Mouse (Mus musculus) limb, embryonic 13.5 days (tissue): ENCODE measurements at regions not wholly inside any gene's neighbourhood (a gene's known extent, or its start where the extent isn't known, plus 50 kb on each side); places are given as distances from the start of the nearest gene placed in this dataset.

Experiments
- ATAC-seq: fragments of 200-750 bp; cut with Nextera tagmentation; 2 replicates; pipeline ENCODE4 v1.8.0; 2017; ENCODE audit warnings: low read depth, moderate number of reproducible peaks, moderate TSS enrichment; ENCODE audit not compliant: low FRiP score
- H3K27ac ChIP-seq: fragments of 300-500 bp; sonication (generic); 2 replicates; pipeline ENCODE4 v1.5.1; 2015; ENCODE audit warnings: inconsistent platforms, mild to moderate bottlenecking, moderate library complexity
- H3K27me3 ChIP-seq: fragments of 300-500 bp; sonication (generic); 2 replicates; pipeline ENCODE4 v1.6.1; 2015; ENCODE audit warnings: mild to moderate bottlenecking, inconsistent platforms
- H3K36me3 ChIP-seq: fragments of 300-500 bp; sonication (generic); 2 replicates; pipeline ENCODE4 v1.6.1; 2015; ENCODE audit warnings: inconsistent platforms, mild to moderate bottlenecking, moderate library complexity
- H3K4me1 ChIP-seq: fragments of 300-500 bp; sonication (generic); 2 replicates; pipeline ENCODE4 v1.6.1; 2015; ENCODE audit warnings: inconsistent platforms
- H3K4me2 ChIP-seq: fragments of 300-500 bp; sonication (generic); replicated peaks from 2 replicates; pipeline ENCODE4 v1.6.1; 2015; ENCODE audit warnings: inconsistent platforms, mild to moderate bottlenecking, moderate library complexity
- H3K4me3 ChIP-seq: fragments of 300-500 bp; sonication (generic); 2 replicates; pipeline ENCODE4 v1.5.1; 2015; ENCODE audit warnings: moderate library complexity, mild to moderate bottlenecking, inconsistent platforms
- H3K9ac ChIP-seq: fragments of 300-500 bp; sonication (generic); 2 replicates; pipeline ENCODE4 v1.6.1; 2015; ENCODE audit warnings: mild to moderate bottlenecking, inconsistent platforms
- H3K9me3 ChIP-seq: fragments of 300-500 bp; sonication (generic); 2 replicates; pipeline ENCODE4 v1.6.1; 2016; ENCODE audit warnings: inconsistent platforms
- WGBS: fragments of 180-500 bp; shearing (Covaris S2); methylation state at CpG from one replicate; pipeline ENCODE4 v1.1.7; 2015; 5-methylcytosine and 5-hydroxymethylcytosine counted together

- Histone ChIP-seq H3K9me3 (no peaks in the 10 kb centered on the region), H3K4me3 (no peak overlapping the region), H3K4me2 (0 out of 2 replicates have a peak overlapping the region, but pooled peaks have one; percentile 2), H3K27ac (no peak overlapping the region), H3K4me1 (no peaks in the 10 kb centered on the region), H3K36me3 (no peaks in the 10 kb centered on the region), H3K9ac (no peak overlapping the region), H3K27me3 (no peaks in the 10 kb centered on the region)
- peak; percentile 51; the same call in 1 of the 2 replicates for ATAC-seq
- 58% methylated on average over 12 of the region's 12 CpGs for WGBS
These were observed 398.0 kb downstream of the Prim2 start for GRCm38 (mm10) chr1:33271437-33272145.

GRCm38 (mm10) chr1:33269162-33269561, 400.4 kb downstream of the Prim2 start:
- Histone ChIP-seq H3K4me3 (no peak overlapping the region), H3K4me1 (no peaks in the 10 kb centered on the region), H3K27me3 (no peaks in the 10 kb centered on the region), H3K36me3 (no peaks in the 10 kb centered on the region), H3K9ac (no peak overlapping the region), H3K4me2 (no peak overlapping the region), H3K9me3 (no peaks in the 10 kb centered on the region), H3K27ac (no peak overlapping the region)
- no peak for ATAC-seq
- WGBS, result 81% methylated on average over 4 of the region's 4 CpGs

- Histone ChIP-seq H3K27ac (no peak overlapping the region), H3K4me1 (no peaks in the 10 kb centered on the region), H3K4me3 (no peak overlapping the region), H3K9ac (no peak overlapping the region), H3K36me3 (no peaks in the 10 kb centered on the region), H3K27me3 (no peaks in the 10 kb centered on the region), H3K9me3 (no peaks in the 10 kb centered on the region), H3K4me2 (no peak overlapping the region)
- WGBS, result 80% methylated on average over 5 of the region's 5 CpGs
- ATAC-seq, result no peak
These were observed 403.7 kb downstream of the Prim2 start for GRCm38 (mm10) chr1:33265731-33266415.

GRCm38 (mm10) chr1:33249474-33249873, 420.1 kb downstream of the Prim2 start:
- Histone ChIP-seq H3K27ac (no peak overlapping the region), H3K9ac (no peak overlapping the region), H3K4me1 (peaks cover 4% of the 10 kb centered on the region; the same call in 1 of the 2 replicates), H3K4me3 (no peak overlapping the region), H3K4me2 (no peak overlapping the region), H3K9me3 (no peaks in the 10 kb centered on the region), H3K27me3 (no peaks in the 10 kb centered on the region), H3K36me3 (no peaks in the 10 kb centered on the region)
- no peak for ATAC-seq
- WGBS, result 86% methylated on average over 5 of the region's 5 CpGs

GRCm38 (mm10) chr1:33247076-33247475, 422.5 kb downstream of the Prim2 start:
- Histone ChIP-seq H3K9me3 (no peaks in the 10 kb centered on the region), H3K4me2 (no peak overlapping the region)
- ATAC-seq, result no peak

GRCm38 (mm10) chr1:33245186-33245585, 424.4 kb downstream of the Prim2 start:
- no peak overlapping the region for H3K4me3 ChIP-seq
- H3K4me2 ChIP-seq, result no peak overlapping the region
- no peak overlapping the region for H3K27ac ChIP-seq
- no peaks in the 10 kb centered on the region for H3K9me3 ChIP-seq
- no peak for ATAC-seq
- no peaks in the 10 kb centered on the region for H3K36me3 ChIP-seq
- no peaks in the 10 kb centered on the region for H3K27me3 ChIP-seq
- H3K9ac ChIP-seq, result no peak overlapping the region
- peaks cover 4% of the 10 kb centered on the region; the same call in 1 of the 2 replicates for H3K4me1 ChIP-seq
- 41% methylated on average over 4 of the region's 4 CpGs for WGBS

More at GRCm38 (mm10) chr1:33247076-33247475, 422.5 kb downstream of the Prim2 start:
- no peak overlapping the region for H3K4me3 ChIP-seq
- H3K27ac ChIP-seq, result no peak overlapping the region
- H3K9ac ChIP-seq, result no peak overlapping the region
- H3K36me3 ChIP-seq, result no peaks in the 10 kb centered on the region
- H3K4me1 ChIP-seq, result peaks cover 4% of the 10 kb centered on the region; the same call in 1 of the 2 replicates
- 84% methylated on average over 6 of the region's 6 CpGs for WGBS
- H3K27me3 ChIP-seq, result no peaks in the 10 kb centered on the region

- H3K4me3 ChIP-seq, result no peak overlapping the region
- H3K27ac ChIP-seq, result no peak overlapping the region; the same call in 1 of the 2 replicates
- H3K4me1 ChIP-seq, result peaks cover 4% of the 10 kb centered on the region; the same call in 1 of the 2 replicates
- 0 out of 2 replicates have a peak, but pooled peaks have one; percentile 40 for ATAC-seq
- 68% methylated on average over 8 of the region's 8 CpGs for WGBS
- H3K4me2 ChIP-seq, result no peak overlapping the region
- H3K27me3 ChIP-seq, result no peaks in the 10 kb centered on the region
- H3K9ac ChIP-seq, result no peak overlapping the region
- H3K9me3 ChIP-seq, result no peaks in the 10 kb centered on the region
- H3K36me3 ChIP-seq, result no peaks in the 10 kb centered on the region
These were observed 424.9 kb downstream of the Prim2 start for GRCm38 (mm10) chr1:33244691-33245090.

- no peak for ATAC-seq
- WGBS, result 84% methylated on average over 6 of the region's 6 CpGs
- Histone ChIP-seq H3K4me2 (no peak overlapping the region), H3K36me3 (no peaks in the 10 kb centered on the region), H3K4me1 (no peaks in the 10 kb centered on the region), H3K4me3 (no peak overlapping the region), H3K27me3 (no peaks in the 10 kb centered on the region), H3K27ac (no peak overlapping the region), H3K9me3 (no peaks in the 10 kb centered on the region), H3K9ac (no peak overlapping the region)
These were observed 446.6 kb downstream of the Prim2 start for GRCm38 (mm10) chr1:33222997-33223396.

- Histone ChIP-seq H3K27ac (no peak overlapping the region), H3K36me3 (no peaks in the 10 kb centered on the region), H3K4me1 (0 out of 2 replicates have a peak, but pooled peaks cover 2% of the 10 kb centered on the region), H3K4me2 (no peak overlapping the region), H3K9ac (no peak overlapping the region), H3K4me3 (no peak overlapping the region), H3K27me3 (no peaks in the 10 kb centered on the region), H3K9me3 (no peaks in the 10 kb centered on the region)
- ATAC-seq, result no peak
- WGBS, result 73% methylated on average over 5 of the region's 5 CpGs
These were observed 454.8 kb downstream of the Prim2 start for GRCm38 (mm10) chr1:33214815-33215214.

- ATAC-seq, result no peak
- H3K27ac ChIP-seq, result no peak overlapping the region
- H3K27me3 ChIP-seq, result no peaks in the 10 kb centered on the region
- no peaks in the 10 kb centered on the region for H3K9me3 ChIP-seq
- H3K36me3 ChIP-seq, result no peaks in the 10 kb centered on the region
- H3K9ac ChIP-seq, result no peak overlapping the region
- 89% methylated on average over 1 of the region's 1 CpGs for WGBS
- 0 out of 2 replicates have a peak, but pooled peaks cover 2% of the 10 kb centered on the region for H3K4me1 ChIP-seq
- no peak overlapping the region for H3K4me3 ChIP-seq
- H3K4me2 ChIP-seq, result no peak overlapping the region
These were observed 455.2 kb downstream of the Prim2 start for GRCm38 (mm10) chr1:33214394-33214793.

GRCm38 (mm10) chr1:33201571-33202189, 467.9 kb downstream of the Prim2 start:
- no peak overlapping the region for H3K4me2 ChIP-seq

GRCm38 (mm10) chr1:33195114-33195513, 474.5 kb downstream of the Prim2 start:
- 69% methylated on average over 2 of the region's 2 CpGs for WGBS
- no peak overlapping the region for H3K4me3 ChIP-seq
- H3K27me3 ChIP-seq, result no peaks in the 10 kb centered on the region
- H3K9ac ChIP-seq, result no peak overlapping the region
- no peak overlapping the region for H3K4me2 ChIP-seq
- no peak overlapping the region for H3K27ac ChIP-seq
- H3K36me3 ChIP-seq, result no peaks in the 10 kb centered on the region
- no peak for ATAC-seq
- no peaks in the 10 kb centered on the region for H3K9me3 ChIP-seq
- no peaks in the 10 kb centered on the region for H3K4me1 ChIP-seq

More at GRCm38 (mm10) chr1:33201571-33202189, 467.9 kb downstream of the Prim2 start:
- 33% methylated on average over 6 of the region's 6 CpGs for WGBS
- Histone ChIP-seq H3K36me3 (no peaks in the 10 kb centered on the region), H3K9me3 (no peaks in the 10 kb centered on the region), H3K4me3 (no peak overlapping the region), H3K27me3 (no peaks in the 10 kb centered on the region), H3K27ac (no peak overlapping the region), H3K4me1 (no peaks in the 10 kb centered on the region), H3K9ac (no peak overlapping the region)
- ATAC-seq, result no peak
